ENCODE assay signal across 18 mouse cellular contexts in genomic region chr1:146359632-146360031, GRCm38 (mm10).
A peak's percentile ranks its signal among the peaks of the same experiment; 100 is the strongest.
DNase-seq lines count a peak whose midpoint lies in the region; ATAC-seq lines count a peak whose summit lies in the region.
"Had no signal": no experiment of that assay in that cellular context is flagged by ENCODE, and none has a peak within 500 bp of the region (broad histone marks: within the 10 kb centered on the region; RNA-seq: fewer than 3 reads in every experiment).

No protein-coding gene starts in this region.

- intact Hi-C loops in left cerebral cortex, postnatal 4 days (cut with DNase I) = no loop called here

- ATAC-seq in cerebellum, adult (ENCODE audit: insufficient number of reproducible peaks, low FRiP score, low TSS enrichment) = peak; percentile 66; the same call in 1 of the 2 replicates
- ATAC-seq: forebrain, embryonic 16.5 days; midbrain, embryonic 13.5 days had no signal

- DNase-seq in cerebellum, adult 11-12 months = no peak
- peak; percentile 6 for DNase-seq in left cerebral cortex, postnatal 4 days
- DNase-seq in left cerebral cortex, adult 11 months (ENCODE audit: low spot score) = no peak
- DNase-seq in forelimb bud, embryonic 11.5 days (ENCODE audit: low read depth, low spot score) = peak; percentile 72
- DNase-seq in thymus, postnatal 4 days = no peak
- DNase-seq in urinary bladder, postnatal 14 days (ENCODE audit: low spot score) = no peak
- no peak for DNase-seq in frontal cortex, postnatal 14 days (ENCODE audit: low spot score in 2 of 2)
- DNase-seq: adrenal gland, postnatal 10 days; gastrocnemius, postnatal 36 days; heart, adult 2 months; heart, postnatal 14 days; kidney, adult 8-10 months; kidney, postnatal 10 days; lung, embryonic 14.5 days; thymus, postnatal 25 days had no signal

Comparison
In these comparisons a context has a peak if more than half of its experiments do, and no peak if none do; other contexts are left out.
1. DNase-seq: peak in left cerebral cortex, postnatal 4 days (single experiment) and forelimb bud, embryonic 11.5 days (single experiment); none in cerebellum, adult 11-12 months (single experiment), left cerebral cortex, adult 11 months (single experiment), thymus, postnatal 4 days (single experiment), urinary bladder, postnatal 14 days (single experiment) and frontal cortex, postnatal 14 days (0 of 2).